Mouse (Mus musculus): ENCODE data around the gene Ier3.
"Not testable (repeated sequence)": the region's sequence is repeated elsewhere in the genome, so short reads cannot be mapped to it uniquely, and the experiment has no call there.

Gene Ier3

GRCm38 (mm10) chr17:35837487-35837886 is 16.0 kb downstream of the Ier3 start:
- DNase-seq: peak; percentile 76

- peak; percentile 99 for DNase-seq
Measured at GRCm38 (mm10) chr17:35838122-35838544, 16.6 kb downstream of the Ier3 start, which contains the start of gene Tubb5. Gene Tubb5, minus strand, starts transcription at chr17:35838306.

- no peak for DNase-seq
Measured at GRCm38 (mm10) chr17:35838570-35838969, 17.1 kb downstream of the Ier3 start.

- not testable (repeated sequence) for DNase-seq
Measured at GRCm38 (mm10) chr17:35839002-35839401, 17.5 kb downstream of the Ier3 start.

GRCm38 (mm10) chr17:35840561-35840960 is 19.1 kb downstream of the Ier3 start:
- no peak for DNase-seq

GRCm38 (mm10) chr17:35841076-35841950 is 19.8 kb downstream of the Ier3 start, which contains the start of gene Mdc1:
Gene Mdc1, plus strand, starts transcription at chr17:35841515.
- peak; percentile 100 for DNase-seq

- no peak for DNase-seq
Measured at GRCm38 (mm10) chr17:35842006-35842405, 20.5 kb downstream of the Ier3 start.

GRCm38 (mm10) chr17:35843514-35843913 is 22.0 kb downstream of the Ier3 start:
- DNase-seq: no peak

GRCm38 (mm10) chr17:35848112-35848511 is 26.6 kb downstream of the Ier3 start:
- DNase-seq: no peak

GRCm38 (mm10) chr17:35850974-35851373 is 29.5 kb downstream of the Ier3 start:
- no peak for DNase-seq

- no peak for DNase-seq
Measured at GRCm38 (mm10) chr17:35859371-35859770, 37.9 kb downstream of the Ier3 start.

GRCm38 (mm10) chr17:35859835-35860234 is 38.4 kb downstream of the Ier3 start:
- no peak for DNase-seq

- DNase-seq: no peak
Measured at GRCm38 (mm10) chr17:35860831-35861197, 39.3 kb downstream of the Ier3 start.

GRCm38 (mm10) chr17:35861198-35861857 is 39.8 kb downstream of the Ier3 start, which contains the start of gene Nrm:
Gene Nrm, plus strand, starts transcription at chr17:35861318.
- peak; percentile 94 for DNase-seq

GRCm38 (mm10) chr17:35864832-35865353 is 43.4 kb downstream of the Ier3 start:
- DNase-seq: no peak

- DNase-seq: peak; percentile 91
Measured at GRCm38 (mm10) chr17:35865481-35866280, 44.2 kb downstream of the Ier3 start, which contains the start of gene Ppp1r18. Gene Ppp1r18, plus strand, starts transcription at chr17:35865593.

GRCm38 (mm10) chr17:35866281-35866831 is 44.9 kb downstream of the Ier3 start:
- peak; percentile 83 for DNase-seq

GRCm38 (mm10) chr17:35866911-35867890 is 45.7 kb downstream of the Ier3 start:
- peak; percentile 54 for DNase-seq

GRCm38 (mm10) chr17:35868165-35868820 is 46.8 kb downstream of the Ier3 start:
- DNase-seq: peak; percentile 10

GRCm38 (mm10) chr17:35868961-35869345 is 47.5 kb downstream of the Ier3 start:
- no peak for DNase-seq
